Mouse (Mus musculus): ENCODE measurements around the gene Gria1.

DNA sequence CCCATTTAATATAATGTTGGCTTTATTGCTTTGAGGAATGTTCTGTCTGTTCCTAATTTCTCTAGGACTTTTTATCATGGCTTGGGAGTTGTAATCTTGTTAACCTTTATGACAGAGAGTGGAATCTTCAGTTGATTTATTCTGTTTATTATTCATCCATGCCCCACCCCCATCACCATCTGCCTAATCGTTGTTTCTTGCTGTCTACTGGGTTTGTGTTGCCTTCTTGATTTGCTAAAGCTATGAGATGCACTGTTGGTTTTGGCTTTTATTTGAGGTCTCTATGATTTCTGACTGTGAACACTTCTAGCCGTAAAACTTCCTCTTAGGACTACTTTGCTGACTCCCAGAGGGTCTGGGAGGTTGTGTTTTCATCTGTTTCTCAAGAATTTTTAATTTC lies 294.9 kb downstream of the Gria1 start:
- TF ChIP-seq POLR2A (IDR thresholded peaks at IDR 0.05; ENCODE audit: insufficient read length, low read depth), result no peak
- TF ChIP-seq CEBPB (IDR thresholded peaks at IDR 0.05; ENCODE audit: insufficient read depth, poor library complexity, severe bottlenecking), result no peak
- no peak for TF ChIP-seq REST (IDR thresholded peaks at IDR 0.05; ENCODE audit: insufficient read depth, insufficient read length)
- no peak for TF ChIP-seq USF1 (IDR thresholded peaks at IDR 0.05; ENCODE audit: low read depth)
- no peak for TF ChIP-seq POLR2AphosphoS2 (IDR thresholded peaks at IDR 0.05; ENCODE audit: insufficient read length, low read depth)
